ENCODE assay signal across 10 mouse cellular contexts in genomic region chr11:88288400-88288799, GRCm38 (mm10). TPM values are rescaled to one million over a fixed set of nuclear protein-coding genes. Genes with fewer than 3 reads are reported as not detected.
DNase-seq lines count a peak whose midpoint lies in the region; ATAC-seq lines count a peak whose summit lies in the region.
"Had no signal": no experiment of that assay in that cellular context is flagged by ENCODE, and none has a peak within 500 bp of the region (broad histone marks: within the 10 kb centered on the region; RNA-seq: fewer than 3 reads in every experiment).

No protein-coding gene starts in this region.

- no peaks in the 10 kb centered on the region for H3K36me3 ChIP-seq in forebrain, embryonic 14.5 days (ENCODE audit: control insufficient read depth, insufficient read depth, low read length)
- no peaks in the 10 kb centered on the region for H3K36me3 ChIP-seq in midbrain, embryonic 15.5 days (replicated peaks)

- no peak overlapping the region for H3K4me2 ChIP-seq in forebrain, embryonic 14.5 days (ENCODE audit: low read length)
- no peak overlapping the region for H3K4me2 ChIP-seq in midbrain, embryonic 15.5 days

- no peaks in the 10 kb centered on the region for H3K27me3 ChIP-seq in forebrain, embryonic 14.5 days (replicated peaks; ENCODE audit: control insufficient read depth, insufficient read depth, low read length)
- H3K27me3 ChIP-seq in midbrain, embryonic 15.5 days (replicated peaks) = no peaks in the 10 kb centered on the region

- H3K9me3 ChIP-seq in forebrain, embryonic 14.5 days (replicated peaks; ENCODE audit: control insufficient read depth, low read length) = no peaks in the 10 kb centered on the region
- no peaks in the 10 kb centered on the region for H3K9me3 ChIP-seq in midbrain, embryonic 15.5 days

- DNase-seq in cerebellum, adult 11 months = peak; percentile 33
- DNase-seq in left cerebral cortex, postnatal 4 days = peak; percentile 93
- DNase-seq in left cerebral cortex, adult 8-10 months (ENCODE audit: low spot score in 2 of 2) = no peak
- peak; percentile 81 for DNase-seq in forebrain, embryonic 14.5 days (ENCODE audit: low spot score)
- DNase-seq in thymus, adult 18-20 months = no peak
- DNase-seq in testis, postnatal 14 days (ENCODE audit: low spot score) = no peak
- DNase-seq: liver had no signal

- intact Hi-C loops in left cerebral cortex, postnatal 4 days (cut with DNase I) = no loop called here

- peak overlapping the region; percentile 53; the same call in 1 of the 2 replicates for H3K27ac ChIP-seq in forebrain, embryonic 14.5 days (ENCODE audit: low read depth, low read length)
- H3K27ac ChIP-seq in midbrain, embryonic 15.5 days = peak overlapping the region; percentile 5

- 22% methylated on average over 11 of the region's 11 CpGs for WGBS in forebrain, embryonic 14.5 days
- 29% methylated on average over 11 of the region's 11 CpGs for WGBS in midbrain, embryonic 15.5 days

- no peak for ATAC-seq in cerebellum, adult (ENCODE audit: insufficient number of reproducible peaks, low FRiP score, low TSS enrichment)
- ATAC-seq in forebrain, embryonic 14.5 days = peak; percentile 82
- ATAC-seq in midbrain, embryonic 15.5 days (replicated peaks) = 0 out of 2 replicates have a peak, but pooled peaks have one; percentile 33

- no peak overlapping the region for H3K4me3 ChIP-seq in forebrain, embryonic 14.5 days (ENCODE audit: low read depth, low read length)
- H3K4me3 ChIP-seq in midbrain, embryonic 15.5 days = no peak overlapping the region

- peaks cover 15% of the 10 kb centered on the region for H3K4me1 ChIP-seq in forebrain, embryonic 14.5 days (ENCODE audit: control insufficient read depth, insufficient read depth, low read length)
- H3K4me1 ChIP-seq in midbrain, embryonic 15.5 days = peaks cover 12% of the 10 kb centered on the region

- no peak overlapping the region for H3K9ac ChIP-seq in forebrain, embryonic 14.5 days (ENCODE audit: low read length)
- H3K9ac ChIP-seq in midbrain, embryonic 15.5 days = no peak overlapping the region

RNA-seq across cellular contexts. Expression of gene Ccdc182, which starts 5.5 kb away (rescaled TPM):
- total RNA-seq in left cerebral cortex, postnatal 4 days (2021) = not detected
- not detected for total RNA-seq in left cerebral cortex, adult 8-10 months (2022)
- 0.24 TPM in 1 of 2 replicates, not detected in the other for polyA plus RNA-seq in forebrain, embryonic 14.5 days (2014; fragmentation: Nextera tagmentation; extraction: Ambion mirVana)
- 0.23 TPM in 2 replicates for polyA plus RNA-seq in midbrain, embryonic 15.5 days (2015; fragmentation: Nextera tagmentation; extraction: Ambion mirVana)
- total RNA-seq: megakaryocyte, adult 5-6 weeks had no signal

Comparison
In these comparisons a context has a peak if more than half of its experiments do, and no peak if none do; other contexts are left out.
1. DNase-seq: peak in cerebellum, adult 11 months (single experiment), left cerebral cortex, postnatal 4 days (single experiment) and forebrain, embryonic 14.5 days (single experiment); none in left cerebral cortex, adult 8-10 months (0 of 2), thymus, adult 18-20 months (0 of 2) and testis, postnatal 14 days (single experiment).